Mouse (Mus musculus) heart, adult 2 months (tissue): ENCODE results near the gene C130074G19Rik.

ENCODE experiments used
- CTCF ChIP-seq: fragments of 200-600 bp; IDR thresholded peaks from 2 replicates; pipeline ENCODE4 v1.8.1; 2022; ENCODE audit warnings: antibody characterized with exemption, mild to moderate bottlenecking, moderate library complexity
- EP300 ChIP-seq: fragments of 200-500 bp; IDR thresholded peaks from 2 replicates; pipeline ENCODE4 v1.6.1; 2011; ENCODE audit warnings: low read depth, low read length, control low read depth; ENCODE audit not compliant: insufficient read depth

DNA sequence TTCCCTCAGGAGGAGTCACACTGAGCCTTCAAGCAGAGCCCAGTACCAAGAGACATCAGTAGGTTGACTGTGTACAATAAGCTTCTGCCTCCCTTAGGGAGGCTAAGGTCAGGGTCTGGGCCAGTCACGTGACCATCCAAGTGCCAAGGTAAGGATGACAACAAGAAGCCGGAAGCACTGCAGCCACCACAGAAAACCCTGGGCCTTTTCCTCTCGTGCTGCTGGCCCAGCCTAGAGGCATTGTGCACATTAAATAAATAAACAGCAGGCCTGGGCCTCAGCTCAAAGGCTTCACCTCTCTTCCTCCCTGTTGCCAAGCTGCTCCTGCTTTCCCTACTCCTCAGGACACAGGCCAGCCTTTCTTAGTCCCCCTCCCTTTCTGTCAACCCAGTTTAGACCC is 22.7 kb downstream of the C130074G19Rik start:
- TF ChIP-seq CTCF (no peak), EP300 (no peak)
